Mouse (Mus musculus): ENCODE measurements around the gene Pde4d. TPM values are rescaled to one million over a fixed set of nuclear protein-coding genes. Genes with fewer than 3 reads are reported as not detected.

Gene Pde4d
- polyA plus RNA-seq, 1 experiment from 2014 or later, result 20.5 TPM

DNA sequence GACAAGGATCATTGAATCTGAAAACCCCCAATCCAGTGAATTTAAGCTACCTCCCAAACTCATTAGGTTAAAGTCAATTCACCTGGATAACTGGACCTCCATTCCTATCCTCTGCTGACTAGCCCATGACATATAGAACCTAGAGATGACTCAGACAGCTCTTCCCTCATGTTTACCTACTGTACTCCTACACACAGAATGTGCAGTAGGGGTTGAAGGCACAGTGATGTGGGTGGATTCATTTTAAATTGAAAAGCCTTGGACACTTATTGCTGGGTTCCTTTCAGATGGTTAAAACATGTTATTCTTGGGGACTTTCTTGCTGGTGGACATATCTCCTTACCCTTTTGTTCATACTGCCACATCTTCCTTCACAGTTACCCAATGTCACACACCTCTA is 1296.7 kb downstream of the Pde4d start:
- Histone ChIP-seq H3K4me3 (replicated peaks; ENCODE audit: low read length) (no peak overlapping the region), H3K27me3 (replicated peaks; ENCODE audit: control insufficient read depth, insufficient read depth, low read length) (no peaks in the 10 kb centered on the region), H3K9me3 (ENCODE audit: control insufficient read depth, low read length) (no peaks in the 10 kb centered on the region), H3K36me3 (ENCODE audit: control insufficient read depth, insufficient read depth) (no peaks in the 10 kb centered on the region), H3K4me2 (ENCODE audit: low read length) (no peak overlapping the region), H3K9ac (replicated peaks; ENCODE audit: low read depth, low read length) (no peak overlapping the region), H3K27ac (ENCODE audit: low read length) (no peak overlapping the region), H3K4me1 (replicated peaks; ENCODE audit: control insufficient read depth, insufficient read depth, low read length) (no peaks in the 10 kb centered on the region)
- no peak for ATAC-seq

GRCm38 (mm10) chr13:109752236-109752863 is 1302.6 kb downstream of the Pde4d start:
- Histone ChIP-seq H3K9me3 (ENCODE audit: control insufficient read depth, low read length) (no peaks in the 10 kb centered on the region), H3K4me3 (replicated peaks; ENCODE audit: low read length) (no peak overlapping the region), H3K36me3 (ENCODE audit: control insufficient read depth, insufficient read depth) (no peaks in the 10 kb centered on the region), H3K27me3 (replicated peaks; ENCODE audit: control insufficient read depth, insufficient read depth, low read length) (no peaks in the 10 kb centered on the region), H3K4me2 (ENCODE audit: low read length) (no peak overlapping the region), H3K4me1 (replicated peaks; ENCODE audit: control insufficient read depth, insufficient read depth, low read length) (no peaks in the 10 kb centered on the region), H3K27ac (ENCODE audit: low read length) (no peak overlapping the region), H3K9ac (replicated peaks; ENCODE audit: low read depth, low read length) (no peak overlapping the region)
- 25% methylated on average over 8 of the region's 8 CpGs for WGBS
- ATAC-seq, result peak; percentile 76

DNA sequence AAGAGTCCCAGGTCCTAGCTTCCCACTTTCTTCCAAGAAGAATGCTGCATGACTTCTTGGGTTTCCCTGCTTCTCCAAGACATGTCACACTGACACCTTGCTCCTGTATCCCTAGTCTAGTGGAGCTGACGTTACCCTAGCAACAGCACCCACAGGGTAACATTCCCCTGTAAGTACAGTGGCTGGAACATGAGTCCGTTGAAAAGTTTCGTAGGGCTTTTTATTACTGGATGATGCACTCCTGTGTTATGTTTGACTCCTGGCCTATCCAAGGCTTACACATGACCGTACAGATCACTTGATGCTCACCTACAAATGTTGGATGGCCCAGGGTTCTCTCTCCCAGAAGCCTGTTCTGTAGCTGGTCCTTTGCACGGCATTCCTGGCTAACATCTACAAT is 1307.1 kb downstream of the Pde4d start:
- Histone ChIP-seq H3K27ac (ENCODE audit: low read length) (no peak overlapping the region), H3K36me3 (ENCODE audit: control insufficient read depth, insufficient read depth) (no peaks in the 10 kb centered on the region), H3K4me1 (replicated peaks; ENCODE audit: control insufficient read depth, insufficient read depth, low read length) (no peaks in the 10 kb centered on the region), H3K9me3 (ENCODE audit: control insufficient read depth, low read length) (no peaks in the 10 kb centered on the region), H3K9ac (replicated peaks; ENCODE audit: low read depth, low read length) (no peak overlapping the region), H3K27me3 (replicated peaks; ENCODE audit: control insufficient read depth, insufficient read depth, low read length) (no peaks in the 10 kb centered on the region), H3K4me2 (ENCODE audit: low read length) (no peak overlapping the region), H3K4me3 (replicated peaks; ENCODE audit: low read length) (no peak overlapping the region)
- no peak for ATAC-seq
- WGBS, result 86% methylated on average over 5 of the region's 5 CpGs

- Histone ChIP-seq H3K9ac (replicated peaks; ENCODE audit: low read depth, low read length) (no peak overlapping the region), H3K4me2 (ENCODE audit: low read length) (no peak overlapping the region), H3K4me3 (replicated peaks; ENCODE audit: low read length) (no peak overlapping the region), H3K27me3 (replicated peaks; ENCODE audit: control insufficient read depth, insufficient read depth, low read length) (no peaks in the 10 kb centered on the region), H3K4me1 (replicated peaks; ENCODE audit: control insufficient read depth, insufficient read depth, low read length) (no peaks in the 10 kb centered on the region), H3K36me3 (ENCODE audit: control insufficient read depth, insufficient read depth) (no peaks in the 10 kb centered on the region), H3K9me3 (ENCODE audit: control insufficient read depth, low read length) (no peaks in the 10 kb centered on the region), H3K27ac (ENCODE audit: low read length) (no peak overlapping the region)
- ATAC-seq, result peak; percentile 38; the same call in 1 of the 2 replicates
- WGBS, result 44% methylated on average over 5 of the region's 5 CpGs
Observed at GRCm38 (mm10) chr13:109759201-109759600, 1309.5 kb downstream of the Pde4d start.

GRCm38 (mm10) chr13:109761081-109761480 is 1311.3 kb downstream of the Pde4d start:
- Histone ChIP-seq H3K36me3 (ENCODE audit: control insufficient read depth, insufficient read depth) (no peaks in the 10 kb centered on the region), H3K27ac (ENCODE audit: low read length) (no peak overlapping the region), H3K4me3 (replicated peaks; ENCODE audit: low read length) (no peak overlapping the region), H3K4me1 (replicated peaks; ENCODE audit: control insufficient read depth, insufficient read depth, low read length) (no peaks in the 10 kb centered on the region), H3K9me3 (ENCODE audit: control insufficient read depth, low read length) (no peaks in the 10 kb centered on the region), H3K4me2 (ENCODE audit: low read length) (no peak overlapping the region), H3K27me3 (replicated peaks; ENCODE audit: control insufficient read depth, insufficient read depth, low read length) (no peaks in the 10 kb centered on the region), H3K9ac (replicated peaks; ENCODE audit: low read depth, low read length) (no peak overlapping the region)
- no peak for ATAC-seq
- WGBS, result 50% methylated on average over 13 of the region's 13 CpGs

- Histone ChIP-seq H3K27ac (ENCODE audit: low read length) (no peak overlapping the region), H3K36me3 (ENCODE audit: control insufficient read depth, insufficient read depth) (no peaks in the 10 kb centered on the region), H3K4me1 (replicated peaks; ENCODE audit: control insufficient read depth, insufficient read depth, low read length) (peaks cover 12% of the 10 kb centered on the region), H3K27me3 (replicated peaks; ENCODE audit: control insufficient read depth, insufficient read depth, low read length) (no peaks in the 10 kb centered on the region), H3K9ac (replicated peaks; ENCODE audit: low read depth, low read length) (no peak overlapping the region), H3K4me3 (replicated peaks; ENCODE audit: low read length) (no peak overlapping the region), H3K9me3 (ENCODE audit: control insufficient read depth, low read length) (no peaks in the 10 kb centered on the region), H3K4me2 (ENCODE audit: low read length) (no peak overlapping the region)
- no peak for ATAC-seq
- WGBS, result 46% methylated on average over 7 of the region's 7 CpGs
Observed at GRCm38 (mm10) chr13:109774791-109775190, 1325.0 kb downstream of the Pde4d start.

GRCm38 (mm10) chr13:109775197-109775596 is 1325.4 kb downstream of the Pde4d start:
- Histone ChIP-seq H3K27me3 (replicated peaks; ENCODE audit: control insufficient read depth, insufficient read depth, low read length) (no peaks in the 10 kb centered on the region), H3K9ac (replicated peaks; ENCODE audit: low read depth, low read length) (no peak overlapping the region), H3K9me3 (ENCODE audit: control insufficient read depth, low read length) (no peaks in the 10 kb centered on the region), H3K4me2 (ENCODE audit: low read length) (no peak overlapping the region), H3K27ac (ENCODE audit: low read length) (no peak overlapping the region), H3K4me1 (replicated peaks; ENCODE audit: control insufficient read depth, insufficient read depth, low read length) (peaks cover 12% of the 10 kb centered on the region), H3K36me3 (ENCODE audit: control insufficient read depth, insufficient read depth) (no peaks in the 10 kb centered on the region), H3K4me3 (replicated peaks; ENCODE audit: low read length) (no peak overlapping the region)
- WGBS, result 12% methylated on average over 5 of the region's 5 CpGs
- ATAC-seq, result no peak

DNA sequence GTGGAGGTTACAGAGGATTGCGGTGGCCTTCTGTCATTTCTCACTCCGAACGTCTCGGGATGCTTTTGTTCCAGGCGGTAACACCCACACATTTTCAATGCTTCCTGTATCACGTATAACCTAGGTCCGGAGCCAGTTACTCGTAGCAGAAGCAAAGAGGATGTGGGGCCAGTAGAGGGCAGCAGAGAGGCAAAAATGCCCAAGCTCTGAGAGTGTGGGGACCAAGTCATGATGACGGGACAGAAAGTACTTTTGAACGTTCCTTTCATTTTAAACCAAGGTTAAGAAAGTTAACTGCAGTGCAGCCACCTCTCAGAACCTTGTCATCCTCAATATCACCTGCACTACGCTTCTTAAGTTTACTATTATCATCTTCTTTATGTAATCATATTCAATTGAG is 1326.4 kb downstream of the Pde4d start:
- peak overlapping the region; percentile 22; the same call in 1 of the 2 replicates for H3K4me3 ChIP-seq (replicated peaks; ENCODE audit: low read length)
- peak overlapping the region; percentile 55 for H3K4me2 ChIP-seq (ENCODE audit: low read length)
- H3K9me3 ChIP-seq (ENCODE audit: control insufficient read depth, low read length), result no peaks in the 10 kb centered on the region
- H3K36me3 ChIP-seq (ENCODE audit: control insufficient read depth, insufficient read depth), result no peaks in the 10 kb centered on the region
- H3K9ac ChIP-seq (replicated peaks; ENCODE audit: low read depth, low read length), result peak overlapping the region; percentile 45
- peak; percentile 94 for ATAC-seq
- H3K27me3 ChIP-seq (replicated peaks; ENCODE audit: control insufficient read depth, insufficient read depth, low read length), result no peaks in the 10 kb centered on the region
- H3K27ac ChIP-seq (ENCODE audit: low read length), result no peak overlapping the region
- 2% methylated on average over 11 of the region's 11 CpGs for WGBS
- H3K4me1 ChIP-seq (replicated peaks; ENCODE audit: control insufficient read depth, insufficient read depth, low read length), result peaks cover 12% of the 10 kb centered on the region

DNA sequence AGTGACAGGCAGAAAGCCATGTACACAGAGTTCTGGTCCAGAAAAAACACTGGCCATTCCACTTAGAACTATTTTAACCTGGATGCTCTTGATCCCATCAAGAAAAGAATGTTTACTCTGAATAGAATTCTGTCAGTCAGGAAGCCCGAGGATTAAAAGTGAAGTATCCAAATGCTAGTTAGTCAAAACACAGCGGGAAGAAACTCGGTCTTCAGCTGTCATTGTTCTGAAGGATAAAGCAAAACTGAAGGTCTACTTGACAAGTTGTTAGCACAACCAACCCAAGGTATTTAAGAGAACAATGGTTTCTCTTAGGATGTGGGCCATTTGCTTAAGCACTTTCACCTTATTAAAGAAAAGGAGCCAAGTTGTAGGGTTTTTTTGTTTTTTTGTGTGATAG is 1327.2 kb downstream of the Pde4d start:
- Histone ChIP-seq H3K36me3 (ENCODE audit: control insufficient read depth, insufficient read depth) (no peaks in the 10 kb centered on the region), H3K9me3 (ENCODE audit: control insufficient read depth, low read length) (no peaks in the 10 kb centered on the region), H3K4me3 (replicated peaks; ENCODE audit: low read length) (no peak overlapping the region), H3K9ac (replicated peaks; ENCODE audit: low read depth, low read length) (no peak overlapping the region), H3K4me1 (replicated peaks; ENCODE audit: control insufficient read depth, insufficient read depth, low read length) (peaks cover 12% of the 10 kb centered on the region), H3K27ac (ENCODE audit: low read length) (no peak overlapping the region), H3K27me3 (replicated peaks; ENCODE audit: control insufficient read depth, insufficient read depth, low read length) (no peaks in the 10 kb centered on the region), H3K4me2 (ENCODE audit: low read length) (no peak overlapping the region)
- WGBS, result 6% methylated on average over 3 of the region's 3 CpGs
- no peak for ATAC-seq

- no peak overlapping the region for H3K27ac ChIP-seq (ENCODE audit: low read length)
- no peak overlapping the region for H3K4me2 ChIP-seq (ENCODE audit: low read length)
- 60% methylated on average over 5 of the region's 5 CpGs for WGBS
- no peaks in the 10 kb centered on the region for H3K9me3 ChIP-seq (ENCODE audit: control insufficient read depth, low read length)
- no peaks in the 10 kb centered on the region for H3K36me3 ChIP-seq (ENCODE audit: control insufficient read depth, insufficient read depth)
- H3K4me3 ChIP-seq (replicated peaks; ENCODE audit: low read length), result no peak overlapping the region
- no peak overlapping the region for H3K9ac ChIP-seq (replicated peaks; ENCODE audit: low read depth, low read length)
- no peak for ATAC-seq
- peaks cover 12% of the 10 kb centered on the region for H3K4me1 ChIP-seq (replicated peaks; ENCODE audit: control insufficient read depth, insufficient read depth, low read length)
- no peaks in the 10 kb centered on the region for H3K27me3 ChIP-seq (replicated peaks; ENCODE audit: control insufficient read depth, insufficient read depth, low read length)
Observed at GRCm38 (mm10) chr13:109777441-109777840, 1327.7 kb downstream of the Pde4d start.

Measured in forebrain, embryonic 16.5 days (tissue).